Mouse (Mus musculus) liver, embryonic 15.5 days (tissue): Measurements from ENCODE around the gene Pbx2. TPM values are rescaled to one million over a fixed set of nuclear protein-coding genes. Genes with fewer than 3 reads are reported as not detected.
A peak's percentile ranks its signal among the peaks of the same experiment; 100 is the strongest.

Experiments used
- ATAC-seq: fragments of 200-750 bp; cut with Nextera tagmentation; 2 replicates; pipeline ENCODE4 v1.8.0; 2017; ENCODE audit warnings: moderate number of reproducible peaks, mild to moderate bottlenecking, moderate library complexity; ENCODE audit not compliant: insufficient read depth
- H3K27ac ChIP-seq: fragments of 300-500 bp; sonication (generic); replicated peaks from 2 replicates; pipeline ENCODE4 v1.5.1; 2015; ENCODE audit warnings: mild to moderate bottlenecking, inconsistent platforms
- H3K27me3 ChIP-seq: fragments of 300-500 bp; sonication (generic); 2 replicates; pipeline ENCODE4 v1.6.1; 2015; ENCODE audit warnings: mild to moderate bottlenecking, inconsistent platforms
- H3K36me3 ChIP-seq: fragments of 300-500 bp; sonication (generic); replicated peaks from 2 replicates; pipeline ENCODE4 v1.6.1; 2015; ENCODE audit warnings: moderate library complexity, mild to moderate bottlenecking, inconsistent platforms
- H3K4me1 ChIP-seq: fragments of 300-500 bp; sonication (generic); replicated peaks from 2 replicates; pipeline ENCODE4 v1.6.1; 2015; ENCODE audit warnings: inconsistent platforms
- H3K4me2 ChIP-seq: fragments of 300-500 bp; sonication (generic); 2 replicates; pipeline ENCODE4 v1.6.1; 2015; ENCODE audit warnings: moderate library complexity, mild to moderate bottlenecking, inconsistent platforms
- H3K4me3 ChIP-seq: fragments of 300-500 bp; sonication (generic); replicated peaks from 2 replicates; pipeline ENCODE4 v1.5.1; 2015; ENCODE audit warnings: mild to moderate bottlenecking, inconsistent platforms
- H3K9ac ChIP-seq: fragments of 300-500 bp; sonication (generic); 2 replicates; pipeline ENCODE4 v1.6.1; 2015; ENCODE audit warnings: moderate library complexity, mild to moderate bottlenecking, inconsistent platforms
- H3K9me3 ChIP-seq: fragments of 300-500 bp; sonication (generic); replicated peaks from 2 replicates; pipeline ENCODE4 v1.6.1; 2016; ENCODE audit warnings: inconsistent platforms
- WGBS: fragments of 180-500 bp; shearing (Covaris S2); methylation state at CpG from one replicate; pipeline ENCODE4 v1.1.7; 2015; ENCODE audit warnings: mixed read lengths; ENCODE audit not compliant: insufficient replicate concordance; 5-methylcytosine and 5-hydroxymethylcytosine counted together
- polyA plus RNA-seq: library from polyadenylated mRNA; unstranded; fragments of >200 nt; fragmentation: Nextera tagmentation; extraction: Ambion mirVana; gene quantifications from 2 replicates; pipeline ENCODE4 v1.2.1, GENCODE M21; 2015

The Pbx2 gene
- polyA plus RNA-seq, 1 experiment from 2014 or later, result 2.4 TPM

DNA sequence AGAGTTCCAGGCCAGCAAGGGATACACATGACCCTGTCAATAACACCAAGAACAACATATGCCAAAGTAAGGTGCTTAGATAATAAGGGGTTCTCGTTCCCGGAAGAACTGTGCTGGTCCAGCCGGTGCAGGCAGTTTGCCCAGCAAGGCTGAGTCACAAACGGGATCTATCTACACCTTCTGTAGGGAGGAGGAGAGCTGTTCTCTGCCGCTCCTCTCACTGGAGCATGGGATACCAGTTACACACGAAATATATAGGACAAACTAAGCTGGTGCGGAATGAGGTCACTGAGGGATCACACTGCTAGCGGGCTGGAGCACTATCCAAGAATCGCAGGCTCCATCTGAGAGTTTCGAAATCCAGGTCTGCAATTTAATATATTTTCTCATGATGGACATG lies 52.9 kb downstream of the Pbx2 start:
- Histone ChIP-seq H3K4me2 (no peak overlapping the region), H3K4me3 (no peak overlapping the region), H3K27me3 (peaks cover 5% of the 10 kb centered on the region; the same call in 1 of the 2 replicates), H3K9me3 (no peaks in the 10 kb centered on the region), H3K36me3 (peaks cover 5% of the 10 kb centered on the region; the same call in 1 of the 2 replicates), H3K4me1 (peaks cover 49% of the 10 kb centered on the region), H3K9ac (no peak overlapping the region), H3K27ac (no peak overlapping the region)
- no peak for ATAC-seq
- 70% methylated on average over 10 of the region's 10 CpGs for WGBS

DNA sequence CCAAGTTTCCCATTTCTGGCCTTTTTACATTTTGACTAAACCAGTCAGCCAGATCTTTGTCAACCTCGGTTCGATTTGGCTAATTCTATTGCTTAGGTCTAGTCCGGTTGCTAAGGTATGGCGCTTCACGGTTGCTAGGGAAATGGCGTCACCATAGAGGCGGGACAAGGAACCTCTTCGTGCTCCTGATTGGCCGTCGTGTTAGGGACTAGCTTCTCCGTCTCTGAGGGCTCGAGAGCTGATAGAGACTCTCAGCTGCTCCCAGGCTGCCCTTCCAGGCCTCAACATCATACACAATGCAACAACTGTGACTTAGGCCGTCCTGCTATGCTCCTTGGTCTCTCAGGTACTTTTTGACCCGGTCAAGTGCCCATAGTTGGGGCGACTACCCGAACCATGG lies 53.5 kb downstream of the Pbx2 start, which contains the start of gene Fkbpl:
Fkbpl (plus strand) TSS at position 157 of the 400 bp plus-strand sequence.
- H3K4me3 ChIP-seq, result peak within 1 kb of the TSS; percentile 61
- H3K9ac ChIP-seq, result peak within 1 kb of the TSS; percentile 62
- H3K4me1 ChIP-seq, result peaks cover 56% of the 10 kb centered on the region
- H3K27me3 ChIP-seq, result peaks cover 5% of the 10 kb centered on the region; the same call in 1 of the 2 replicates
- peak within 1 kb of the TSS; percentile 95 for H3K4me2 ChIP-seq
- ATAC-seq, result peak; percentile 25
- peak within 1 kb of the TSS; percentile 77 for H3K27ac ChIP-seq
- peaks cover 12% of the 10 kb centered on the region; the same call in 1 of the 2 replicates for H3K36me3 ChIP-seq
- 1% methylated on average over 16 of the region's 16 CpGs for WGBS
- no peaks in the 10 kb centered on the region for H3K9me3 ChIP-seq

DNA sequence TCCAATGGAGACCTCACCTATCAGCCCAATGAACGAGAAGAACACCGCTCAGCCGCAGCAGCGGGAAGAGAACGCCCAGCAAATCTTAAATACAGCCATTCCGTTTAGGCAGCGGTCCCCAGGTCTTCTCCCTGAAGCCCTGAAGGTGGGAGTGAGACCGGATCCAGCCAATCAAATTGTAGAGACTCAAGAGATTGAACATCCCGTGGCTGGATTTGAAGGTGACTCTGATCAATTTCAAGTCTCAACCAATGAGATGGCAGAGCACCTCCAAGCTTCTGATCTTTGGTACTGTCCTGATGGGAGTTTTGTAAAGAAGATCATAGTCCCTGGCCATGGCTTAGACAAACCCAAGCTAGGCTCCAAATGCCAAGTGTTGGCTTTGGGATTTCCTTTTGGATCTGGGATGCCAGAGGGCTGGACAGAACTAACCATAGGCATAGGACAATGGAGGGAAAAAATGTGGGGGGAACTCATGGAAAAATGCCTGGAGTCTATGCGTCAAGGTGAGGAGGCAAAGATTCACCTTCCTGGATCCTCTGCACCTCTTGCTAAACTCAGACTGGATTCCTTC lies 54.3 kb downstream of the Pbx2 start:
- Histone ChIP-seq H3K4me3 (peak overlapping the region; percentile 61), H3K9ac (peak overlapping the region; percentile 62), H3K4me1 (peaks cover 56% of the 10 kb centered on the region), H3K27ac (peak overlapping the region; percentile 77; the same call in 1 of the 2 replicates), H3K9me3 (no peaks in the 10 kb centered on the region), H3K27me3 (0 out of 2 replicates have a peak, but pooled peaks cover 3% of the 10 kb centered on the region), H3K4me2 (peak overlapping the region; percentile 95), H3K36me3 (peaks cover 19% of the 10 kb centered on the region)
- WGBS, result 51% methylated on average over 10 of the region's 10 CpGs
- ATAC-seq, result no peak

DNA sequence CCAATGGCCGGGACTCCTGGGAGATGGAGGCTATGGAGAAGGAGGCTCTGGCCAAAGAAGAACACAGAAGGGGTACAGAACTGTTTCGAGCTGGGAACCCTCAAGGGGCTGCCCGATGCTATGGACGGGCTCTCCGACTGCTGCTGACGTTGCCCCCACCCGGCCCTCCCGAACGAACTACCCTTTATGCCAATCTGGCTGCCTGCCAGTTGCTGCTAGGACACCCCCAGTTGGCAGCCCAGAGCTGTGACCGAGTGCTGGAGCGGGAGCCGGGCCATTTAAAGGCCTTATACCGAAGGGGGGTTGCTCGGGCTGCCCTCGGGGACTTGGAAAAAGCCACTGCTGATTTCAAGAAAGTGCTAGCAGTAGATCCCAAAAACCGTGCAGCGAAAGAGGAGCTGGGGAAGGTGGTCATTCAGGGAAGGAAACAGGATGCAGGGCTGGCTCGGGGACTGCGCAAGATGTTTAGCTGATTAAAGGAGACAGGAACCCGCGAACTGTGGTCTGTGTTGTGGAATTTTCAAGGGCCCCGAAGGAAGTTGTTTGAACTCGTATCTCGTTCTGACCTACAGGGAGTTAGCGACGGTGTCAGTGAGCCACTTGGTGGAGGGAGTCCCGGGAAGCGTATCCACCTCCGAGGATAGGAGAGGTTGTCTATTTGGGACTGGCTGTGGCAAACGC lies 54.9 kb downstream of the Pbx2 start:
- Histone ChIP-seq H3K9ac (no peak overlapping the region), H3K36me3 (peaks cover 25% of the 10 kb centered on the region), H3K4me3 (peak overlapping the region; percentile 92; the same call in 1 of the 2 replicates), H3K4me2 (peak overlapping the region; percentile 95), H3K9me3 (no peaks in the 10 kb centered on the region), H3K27ac (no peak overlapping the region), H3K4me1 (peaks cover 56% of the 10 kb centered on the region), H3K27me3 (no peaks in the 10 kb centered on the region)
- ATAC-seq, result no peak
- 54% methylated on average over 30 of the region's 30 CpGs for WGBS

Other genes starting within 250 kb of the Pbx2 start
- 0.03 TPM in 1 of 2 replicates, not detected in the other for gene Btnl2, start 236.4 kb upstream of the Pbx2 start, polyA plus RNA-seq
- 0.05 TPM in 1 of 2 replicates, not detected in the other for gene Btnl1, start 214.1 kb upstream of the Pbx2 start, polyA plus RNA-seq
- not detected in 2 replicates for gene BC051142, start 192.4 kb upstream of the Pbx2 start, polyA plus RNA-seq
- not detected in 2 replicates for gene Btnl4, start 113.9 kb upstream of the Pbx2 start, polyA plus RNA-seq
- not detected in 2 replicates for gene Btnl6, start 73.9 kb upstream of the Pbx2 start, polyA plus RNA-seq
- 0.64 and 0.75 TPM in 2 replicates for gene Notch4, start 27.0 kb upstream of the Pbx2 start, polyA plus RNA-seq
- 14.9 and 17.6 TPM in 2 replicates for gene Gpsm3, start 1.5 kb upstream of the Pbx2 start, polyA plus RNA-seq
- gene Ager, start 6.6 kb downstream of the Pbx2 start, polyA plus RNA-seq, result 0.70 and 0.88 TPM in 2 replicates
- gene Rnf5, start 12.4 kb downstream of the Pbx2 start, polyA plus RNA-seq, result 88.4 and 106 TPM in 2 replicates
- gene Agpat1, start 13.0 kb downstream of the Pbx2 start, polyA plus RNA-seq, result 21.1 and 23.6 TPM in 2 replicates
- gene Egfl8, start 24.7 kb downstream of the Pbx2 start, polyA plus RNA-seq, result 0.20 and 0.33 TPM in 2 replicates
- 10.7 and 10.8 TPM in 2 replicates for gene Ppt2, start 37.2 kb downstream of the Pbx2 start, polyA plus RNA-seq
- gene Prrt1, start 38.3 kb downstream of the Pbx2 start, polyA plus RNA-seq, result not detected in 2 replicates
- gene Fkbpl, start 53.5 kb downstream of the Pbx2 start, polyA plus RNA-seq, result 4.0 and 5.0 TPM in 2 replicates
- gene Atf6b, start 55.9 kb downstream of the Pbx2 start, polyA plus RNA-seq, result 19.9 and 21.2 TPM in 2 replicates
- 0.17 and 0.20 TPM in 2 replicates for gene Tnxb, start 79.3 kb downstream of the Pbx2 start, polyA plus RNA-seq
- gene C4b, start 152.6 kb downstream of the Pbx2 start, polyA plus RNA-seq, result 9.8 and 17.1 TPM in 2 replicates
- 0.24 and 0.50 TPM in 2 replicates for gene Cyp21a1, start 213.3 kb downstream of the Pbx2 start, polyA plus RNA-seq
- gene Stk19, start 245.7 kb downstream of the Pbx2 start, polyA plus RNA-seq, result 12.0 and 14.1 TPM in 2 replicates
- gene Dxo, start 245.8 kb downstream of the Pbx2 start, polyA plus RNA-seq, result 29.8 and 31.2 TPM in 2 replicates